ENCODE assay signal across 8 mouse cellular contexts in the genomic region with DNA sequence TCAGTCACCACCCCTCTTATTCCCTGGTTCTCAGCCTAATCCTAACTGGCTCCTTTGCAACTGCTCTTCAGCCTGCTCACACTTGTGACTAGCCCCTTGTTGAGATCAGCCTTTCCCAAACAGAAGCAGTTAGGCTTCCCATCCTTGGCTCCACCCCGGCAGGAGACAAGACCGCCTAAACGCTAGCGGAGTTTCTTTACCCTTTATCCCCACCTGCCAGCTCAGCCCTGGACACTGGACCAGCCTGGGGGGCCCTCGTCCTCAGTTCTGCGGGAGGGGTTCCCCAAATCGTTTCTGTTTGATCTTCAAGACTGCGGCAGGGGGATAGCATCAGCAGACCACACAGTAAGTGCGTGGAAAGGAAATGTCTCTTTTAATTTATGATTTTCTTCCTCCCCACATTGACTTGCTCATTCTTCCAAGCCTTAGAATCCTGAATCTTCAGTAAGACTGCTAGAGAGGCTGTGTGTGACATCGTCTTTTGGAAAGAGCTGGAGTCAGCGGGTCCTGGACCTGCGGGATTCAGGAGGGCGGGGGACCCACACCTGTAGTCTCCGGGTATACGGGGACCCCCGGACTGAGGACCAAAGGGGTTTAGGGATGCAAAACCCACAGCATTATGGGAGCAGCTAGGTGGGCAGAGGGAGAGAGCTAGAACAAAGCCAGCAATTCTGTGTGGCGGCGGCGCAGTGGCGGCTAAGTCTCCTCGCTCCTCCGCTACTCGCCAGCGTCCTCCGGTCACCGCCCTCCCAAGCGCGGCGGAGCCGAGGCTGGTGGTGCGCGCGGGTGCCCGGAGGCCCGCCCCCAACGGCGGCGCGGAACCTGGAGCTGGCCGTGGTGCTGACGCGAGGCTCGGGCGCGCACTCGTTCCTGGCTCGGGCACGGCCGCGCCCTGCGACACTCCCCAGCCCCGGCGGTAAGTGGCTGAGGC. TPM values are rescaled to one million over a fixed set of nuclear protein-coding genes. Genes with fewer than 3 reads are reported as not detected.
DNase-seq lines count a peak whose midpoint lies in the region; ATAC-seq and TF ChIP-seq lines count a peak whose summit lies in the region.

A gene (plus strand): TSS at position 807 of the 931 bp plus-strand sequence.

- under 1% methylated on average over 53 of the region's 53 CpGs for WGBS in forebrain, embryonic 11.5 days
- WGBS in hindbrain, embryonic 12.5 days = under 1% methylated on average over 53 of the region's 53 CpGs
- WGBS in lung, embryonic 16.5 days = under 1% methylated on average over 50 of the region's 53 CpGs

- peak; percentile 71 for DNase-seq in brain, embryonic 18.5 days (ENCODE audit: low read depth, low spot score)
- peak; percentile 93 for DNase-seq in forebrain, embryonic 11.5 days (ENCODE audit: low spot score)
- peak; percentile 79 to 80 for DNase-seq in layer of hippocampus, postnatal 14 days (ENCODE audit: low spot score in 2 of 2)
- peak; percentile 56 for DNase-seq in ovary, postnatal 10 days (ENCODE audit: low spot score)
- peak; percentile 61 for DNase-seq in thymus, postnatal 25 days

- no peak for TF ChIP-seq EP300 in ES-Bruce4 (IDR thresholded peaks at IDR 0.05; ENCODE audit: insufficient read depth, low read depth, low read length)

- no peaks in the 10 kb centered on the region for H3K36me3 ChIP-seq in ES-Bruce4 (ENCODE audit: control insufficient read depth, insufficient read depth, low read length, poor library complexity, severe bottlenecking)
- no peaks in the 10 kb centered on the region for H3K36me3 ChIP-seq in forebrain, embryonic 11.5 days (ENCODE audit: control insufficient read depth, insufficient read depth, low read length)
- H3K36me3 ChIP-seq in hindbrain, embryonic 12.5 days = no peaks in the 10 kb centered on the region
- no peaks in the 10 kb centered on the region for H3K36me3 ChIP-seq in lung, embryonic 16.5 days (ENCODE audit: control insufficient read depth, insufficient read depth, low read length)

- peak within 1 kb of the TSS; percentile 64 for H3K4me3 ChIP-seq in ES-Bruce4 (ENCODE audit: low read depth, low read length)
- peak within 1 kb of the TSS; percentile 40 for H3K4me3 ChIP-seq in forebrain, embryonic 11.5 days (ENCODE audit: low read depth, low read length)
- peak within 1 kb of the TSS; percentile 51 for H3K4me3 ChIP-seq in hindbrain, embryonic 12.5 days
- H3K4me3 ChIP-seq in lung, embryonic 16.5 days (ENCODE audit: low read length) = peak within 1 kb of the TSS; percentile 38

- no peaks in the 10 kb centered on the region; the same call in 1 of the 2 replicates for H3K27me3 ChIP-seq in ES-Bruce4 (ENCODE audit: control insufficient read depth, insufficient read depth, low read length, poor library complexity, severe bottlenecking)
- peaks cover 9% of the 10 kb centered on the region; the same call in 1 of the 2 replicates for H3K27me3 ChIP-seq in forebrain, embryonic 11.5 days (ENCODE audit: control insufficient read depth, insufficient read depth, low read length)
- H3K27me3 ChIP-seq in hindbrain, embryonic 12.5 days = peaks cover 33% of the 10 kb centered on the region
- peaks cover 17% of the 10 kb centered on the region for H3K27me3 ChIP-seq in lung, embryonic 16.5 days (ENCODE audit: control insufficient read depth, insufficient read depth, low read depth, low read length)

- ATAC-seq in forebrain, embryonic 11.5 days (replicated peaks; ENCODE audit: low FRiP score) = peak; percentile 92
- peak; percentile 94 for ATAC-seq in hindbrain, embryonic 12.5 days (ENCODE audit: low FRiP score)
- ATAC-seq in lung, embryonic 16.5 days (ENCODE audit: low read depth) = peak; percentile 92

- no peak for TF ChIP-seq CTCF in ES-Bruce4 (IDR thresholded peaks at IDR 0.05; ENCODE audit: low read depth, low read length)

- H3K4me2 ChIP-seq in forebrain, embryonic 11.5 days (ENCODE audit: low read depth, low read length, severe bottlenecking) = peak within 1 kb of the TSS; percentile 84
- H3K4me2 ChIP-seq in hindbrain, embryonic 12.5 days (replicated peaks) = peak within 1 kb of the TSS; percentile 81
- H3K4me2 ChIP-seq in lung, embryonic 16.5 days (ENCODE audit: low read depth, low read length) = peak within 1 kb of the TSS; percentile 62

- H3K4me1 ChIP-seq in ES-Bruce4 (ENCODE audit: control insufficient read depth, insufficient read depth, low read length) = peaks cover 4% of the 10 kb centered on the region
- H3K4me1 ChIP-seq in forebrain, embryonic 11.5 days (replicated peaks; ENCODE audit: control insufficient read depth, insufficient read depth, low read length) = peaks cover 4% of the 10 kb centered on the region; the same call in 1 of the 2 replicates
- peaks cover 11% of the 10 kb centered on the region for H3K4me1 ChIP-seq in hindbrain, embryonic 12.5 days
- H3K4me1 ChIP-seq in lung, embryonic 16.5 days (replicated peaks; ENCODE audit: control insufficient read depth, insufficient read depth, low read length) = peaks cover 3% of the 10 kb centered on the region

- 0 out of 2 replicates have a peak within 1 kb of the TSS, but pooled peaks have one; percentile 4 for H3K9ac ChIP-seq in ES-Bruce4 (ENCODE audit: low read depth, poor library complexity, severe bottlenecking)
- H3K9ac ChIP-seq in forebrain, embryonic 11.5 days (ENCODE audit: low read length) = peak within 1 kb of the TSS; percentile 53
- peak within 1 kb of the TSS; percentile 65 for H3K9ac ChIP-seq in hindbrain, embryonic 12.5 days
- no peak within 1 kb of the TSS for H3K9ac ChIP-seq in lung, embryonic 16.5 days (ENCODE audit: low read length)

- no peak for TF ChIP-seq POLR2A in ES-Bruce4 (IDR thresholded peaks at IDR 0.05; ENCODE audit: insufficient read depth, low read length)

- no peak within 1 kb of the TSS for H3K27ac ChIP-seq in ES-Bruce4 (ENCODE audit: insufficient read depth, low read length)
- no peak within 1 kb of the TSS for H3K27ac ChIP-seq in forebrain, embryonic 11.5 days (ENCODE audit: low read depth, low read length)
- H3K27ac ChIP-seq in hindbrain, embryonic 12.5 days = peak within 1 kb of the TSS; percentile 85
- H3K27ac ChIP-seq in lung, embryonic 16.5 days (ENCODE audit: low read length) = no peak within 1 kb of the TSS

- H3K9me3 ChIP-seq in ES-Bruce4 (replicated peaks; ENCODE audit: control insufficient read depth, insufficient read depth, low read length, poor library complexity, severe bottlenecking) = no peaks in the 10 kb centered on the region
- no peaks in the 10 kb centered on the region for H3K9me3 ChIP-seq in forebrain, embryonic 11.5 days (ENCODE audit: control insufficient read depth, low read length)
- H3K9me3 ChIP-seq in hindbrain, embryonic 12.5 days (replicated peaks) = no peaks in the 10 kb centered on the region
- H3K9me3 ChIP-seq in lung, embryonic 16.5 days (ENCODE audit: control insufficient read depth, low read length) = no peaks in the 10 kb centered on the region

RNA-seq across cellular contexts. Expression of the gene that starts here (rescaled TPM):
- polyA plus RNA-seq in ES-Bruce4 (2011; ENCODE audit: insufficient read depth, insufficient read length, low read depth, missing spikeins) = not detected in 2 replicates
- 3.4 and 3.8 TPM in 2 replicates for polyA plus RNA-seq in forebrain, embryonic 11.5 days (2014; fragmentation: Nextera tagmentation; extraction: Ambion mirVana)
- polyA plus RNA-seq in hindbrain, embryonic 12.5 days (2016; fragmentation: Nextera tagmentation; extraction: Ambion mirVana) = 11.4 and 12.8 TPM in 2 replicates
- 10 to 100 TPM; 35.3 to 36.3 TPM for total RNA-seq in layer of hippocampus, postnatal 14 days (2021)
- 0.05 and 0.16 TPM in 2 replicates for polyA plus RNA-seq in lung, embryonic 16.5 days (2015; fragmentation: Nextera tagmentation; extraction: Ambion mirVana)

Comparison
In these comparisons a context has a peak if more than half of its experiments do, and no peak if none do; other contexts are left out.
1. Peak in ATAC-seq, H3K4me3 ChIP-seq and H3K4me2 ChIP-seq in lung, embryonic 16.5 days; RNA of the gene not detected or under 1 TPM.